Mouse (Mus musculus) embryo, embryonic 10.5 days (tissue): ENCODE measurements around the gene Olfr165.
"Not testable (repeated sequence)": the region's sequence is repeated elsewhere in the genome, so short reads cannot be mapped to it uniquely, and the experiment has no call there.

Experiments used
- DNase-seq: peaks from one replicate; pipeline ENCODE4 v3.0.0-alpha.2; 2015; ENCODE audit warnings: low spot score

Olfr165 gene

DNA sequence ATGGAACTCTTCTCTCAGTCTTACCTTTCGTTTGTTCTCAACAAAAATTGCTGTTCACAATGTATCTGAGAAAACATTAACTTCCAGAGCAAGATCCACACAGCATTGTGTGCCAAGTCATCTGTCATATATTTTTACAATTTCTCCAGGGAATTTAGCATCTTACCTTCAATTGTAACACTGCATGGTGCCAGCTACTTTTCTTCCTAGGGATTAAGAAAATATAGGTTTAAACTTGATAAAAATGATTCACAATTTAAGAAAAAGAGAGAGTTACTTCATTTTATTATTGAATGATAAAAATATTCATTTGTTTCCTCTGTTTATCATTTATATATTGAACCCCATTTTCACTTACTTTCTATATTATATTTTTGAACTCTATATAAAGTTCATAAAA is at the start of gene Olfr165:
TSS of gene Olfr165 (minus strand) at position 101 of the 400 bp plus-strand sequence.
- DNase-seq = no peak

DNA sequence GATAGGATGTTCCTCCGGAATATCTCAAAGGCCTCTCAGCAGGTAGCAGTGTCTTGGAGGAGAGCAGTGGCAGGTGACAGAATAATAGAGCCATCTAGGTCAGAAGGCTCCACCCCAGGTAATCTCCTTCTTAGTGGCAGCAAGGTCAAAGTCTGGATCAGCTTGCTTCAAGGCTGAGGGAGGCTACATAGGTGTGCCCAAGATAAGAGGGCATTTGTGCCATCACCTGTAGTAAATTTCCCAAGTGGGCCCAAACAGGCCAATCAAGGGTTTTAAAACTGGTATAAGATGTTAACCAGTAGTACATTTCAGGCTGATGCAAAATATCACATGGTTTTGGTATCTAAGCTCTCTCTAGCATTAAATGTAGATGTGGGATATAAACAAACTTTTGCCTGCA is 41.4 kb upstream of the Olfr165 start:
- DNase-seq = no peak

DNA sequence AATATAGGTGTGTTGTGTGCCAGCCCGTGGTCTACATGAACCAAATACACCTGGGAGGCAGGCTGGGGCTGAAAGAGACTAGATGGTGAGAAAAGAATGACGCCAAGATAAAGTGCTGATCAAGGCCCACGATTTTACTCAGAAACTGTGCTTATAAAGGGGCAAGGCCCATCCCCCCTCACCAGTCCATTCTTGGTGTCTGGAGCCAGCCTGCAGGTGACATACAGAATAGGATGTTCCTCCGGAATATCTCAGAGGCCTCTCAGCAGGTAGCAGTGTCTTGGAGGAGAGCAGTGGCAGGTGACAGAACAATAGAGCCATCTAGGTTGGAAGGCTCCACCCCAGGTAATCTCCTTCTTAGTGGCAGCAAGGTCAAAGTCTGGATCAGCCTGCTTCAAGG is 35.8 kb upstream of the Olfr165 start:
- DNase-seq = not testable (repeated sequence)

DNA sequence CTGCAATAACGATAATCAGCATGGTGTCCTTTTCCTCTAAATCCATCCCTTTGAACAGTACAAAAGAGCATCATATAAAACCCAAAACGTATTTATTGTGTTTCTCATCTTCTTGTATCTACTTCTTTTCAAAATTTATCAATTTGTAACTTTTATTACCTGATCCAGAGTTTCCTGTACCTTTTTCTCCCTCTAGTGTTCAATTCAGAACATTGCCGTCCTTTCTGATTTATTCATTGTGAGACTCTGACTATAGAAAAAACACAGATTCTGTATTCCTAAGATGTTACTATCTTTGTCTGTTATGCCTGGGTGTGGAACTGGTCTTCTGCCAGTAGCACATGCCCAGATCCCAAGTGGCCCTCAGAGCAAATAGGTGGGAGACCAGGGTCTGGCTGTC is 35.0 kb downstream of the Olfr165 start:
- no peak for DNase-seq
